Mouse (Mus musculus): ENCODE data around the gene Gps2. TPM values are rescaled to one million over a fixed set of nuclear protein-coding genes. Genes with fewer than 3 reads are reported as not detected.

The Gps2 gene
- 100 to 1,000 TPM in 2 of 3 experiments, 10 to 100 TPM in 1; 91.9 to 128 (median 122) TPM for polyA plus RNA-seq (2017; shearing (Covaris generic))

- ATAC-seq, result peak; percentile 91
These were observed at the start of gene Gps2 for GRCm38 (mm10) chr11:69913554-69914371. Gene Gps2, plus strand, starts transcription at chr11:69913888.

- no peak for ATAC-seq
These were observed 49.4 kb upstream of the Gps2 start for GRCm38 (mm10) chr11:69864138-69864860.

- ATAC-seq, result no peak
These were observed 48.1 kb upstream of the Gps2 start for GRCm38 (mm10) chr11:69865561-69865960.

GRCm38 (mm10) chr11:69867335-69867734 lies 46.4 kb upstream of the Gps2 start:
- no peak for ATAC-seq

- ATAC-seq, result no peak
These were observed 43.2 kb upstream of the Gps2 start for GRCm38 (mm10) chr11:69870289-69871069.

DNA sequence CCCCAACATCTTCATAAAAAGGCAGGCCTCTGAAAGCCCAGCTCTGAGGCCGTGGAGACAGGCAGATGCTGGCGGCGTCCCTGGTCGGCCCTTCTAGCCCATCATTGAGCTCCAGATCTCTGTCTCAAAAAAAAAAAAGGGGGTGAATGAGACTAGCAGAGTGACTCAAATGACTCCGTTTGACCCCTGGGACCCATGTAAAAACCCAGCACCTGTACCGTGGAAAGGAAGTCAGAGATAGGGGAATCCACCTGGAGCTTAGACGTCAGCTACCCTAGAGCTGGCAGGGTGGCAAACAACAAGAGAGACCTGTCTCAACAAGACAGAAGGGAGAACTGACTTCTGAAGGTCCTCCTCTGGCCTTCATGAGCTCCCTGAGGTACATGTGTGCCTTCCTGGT lies 41.9 kb upstream of the Gps2 start:
- ATAC-seq, result no peak

DNA sequence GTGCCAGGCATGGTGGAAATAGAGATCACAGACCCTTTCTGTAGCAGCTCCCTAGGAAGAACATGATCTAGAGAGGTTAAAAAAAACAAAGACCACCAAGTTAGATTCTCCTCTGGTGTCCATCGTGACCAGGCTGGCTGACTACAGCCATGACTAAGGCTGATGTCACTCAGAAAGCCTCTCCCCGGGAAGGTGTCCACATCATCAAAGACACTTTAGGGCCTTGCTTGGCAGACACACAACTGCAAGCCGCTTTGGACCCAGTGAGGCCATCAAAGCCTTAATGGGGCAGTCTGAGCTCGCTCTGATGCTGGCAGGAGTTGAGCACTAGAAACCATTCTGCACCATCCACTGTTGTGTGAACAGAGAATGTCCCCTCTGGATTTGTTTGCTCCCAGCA lies 41.2 kb upstream of the Gps2 start:
- no peak for ATAC-seq

DNA sequence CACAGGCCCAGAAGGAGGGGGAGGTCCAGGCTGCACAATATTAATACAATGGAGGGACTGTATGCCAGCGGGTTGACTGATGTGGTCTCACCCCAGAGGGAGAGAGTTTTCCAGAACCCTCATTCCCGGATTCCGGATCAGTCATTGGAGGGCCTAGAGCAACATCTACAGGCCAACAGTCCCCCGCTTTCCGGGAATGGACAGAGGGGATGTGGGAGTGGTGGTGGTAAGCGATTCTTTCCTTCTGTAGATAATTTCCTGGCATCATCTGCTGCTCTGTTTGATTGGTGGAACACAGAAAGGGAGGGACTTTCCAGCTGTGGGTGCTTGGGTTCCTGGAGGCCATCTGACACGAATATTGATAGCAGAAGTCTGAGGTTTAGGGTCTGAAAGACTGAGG lies 37.5 kb upstream of the Gps2 start:
- ATAC-seq, result peak; percentile 42

DNA sequence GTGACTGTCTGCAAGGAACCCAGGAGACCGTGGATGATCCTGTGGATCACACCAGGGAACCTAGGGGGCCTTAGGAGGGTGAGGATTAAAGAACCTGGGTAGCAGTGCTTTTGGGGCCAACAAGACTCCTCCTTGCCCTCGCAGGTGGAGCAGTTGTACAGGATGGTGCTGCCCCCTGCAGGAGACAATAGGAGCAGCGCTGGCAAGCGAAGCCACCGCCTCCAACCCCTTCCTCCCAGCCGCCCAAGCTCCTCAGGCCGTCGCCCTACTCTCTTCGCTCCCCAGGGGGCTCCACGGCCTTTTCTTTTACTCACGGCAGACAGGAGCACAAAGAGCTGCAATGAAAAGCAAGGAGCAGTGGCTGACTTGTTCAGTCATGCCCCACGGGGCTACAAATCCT lies 36.8 kb upstream of the Gps2 start:
- ATAC-seq, result peak; percentile 60

DNA sequence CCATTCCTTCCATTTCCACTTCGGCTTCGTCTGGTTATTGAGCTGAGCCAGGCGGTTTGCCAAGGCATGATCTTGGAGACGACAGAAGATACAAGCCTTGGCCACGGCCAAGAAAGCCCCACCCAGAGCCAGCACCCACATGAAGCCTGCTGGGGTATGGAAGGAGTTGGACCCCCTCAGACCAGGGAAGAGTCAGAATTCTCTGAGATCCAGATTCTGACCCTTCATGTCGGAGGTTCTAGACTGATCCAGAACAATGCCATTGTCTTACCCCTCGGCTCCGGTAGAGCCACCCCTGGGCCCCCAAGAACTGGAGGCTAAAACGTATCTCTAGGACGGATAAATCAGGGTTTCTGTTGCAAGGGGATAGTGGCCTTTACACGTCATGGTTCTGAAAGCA lies 35.8 kb upstream of the Gps2 start, which contains the start of gene Tmem95:
Gene Tmem95 (minus strand): TSS at position 141 of the 400 bp plus-strand sequence.
- ATAC-seq, result no peak

DNA sequence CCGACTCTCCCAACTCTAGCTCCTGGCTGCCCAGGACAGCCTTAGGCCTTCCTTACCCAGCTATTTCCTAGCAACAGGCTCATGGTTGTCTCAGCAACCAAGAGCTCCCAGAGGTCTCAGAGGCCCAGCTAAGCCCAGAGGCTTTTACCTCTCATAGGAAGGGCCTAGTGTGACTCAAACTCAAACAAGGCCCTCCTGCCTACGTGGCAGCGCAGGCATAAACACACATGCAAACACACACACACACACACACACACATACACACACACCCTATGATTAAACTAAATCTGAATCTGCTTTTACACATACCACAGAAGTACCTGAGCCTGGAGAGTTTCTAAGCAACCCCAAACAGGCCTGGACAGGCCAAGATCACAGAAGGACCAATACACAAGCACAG lies 35.3 kb upstream of the Gps2 start:
- ATAC-seq, result no peak

- ATAC-seq, result no peak
These were observed 34.7 kb upstream of the Gps2 start for GRCm38 (mm10) chr11:69878952-69879351.

DNA sequence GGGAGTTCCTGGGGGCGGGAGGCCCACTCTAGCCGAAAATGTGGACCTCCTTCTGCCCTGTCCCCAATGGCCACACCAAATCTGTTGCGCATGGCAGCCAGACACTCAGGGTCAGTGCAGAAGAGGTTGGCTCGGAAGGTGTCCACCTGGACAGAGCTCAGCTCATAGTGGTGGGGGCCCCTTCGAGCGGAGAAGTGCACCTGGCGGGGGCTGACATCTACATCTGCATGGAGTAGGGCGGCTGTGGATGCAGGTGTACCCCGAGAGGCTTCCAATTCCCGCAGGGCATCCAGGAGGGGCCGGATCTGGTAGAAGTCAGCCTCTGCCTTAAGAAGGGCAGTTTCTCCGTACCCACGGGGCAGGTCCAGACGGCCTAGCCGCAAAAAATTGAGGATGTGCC lies 34.0 kb upstream of the Gps2 start:
- ATAC-seq, result no peak

DNA sequence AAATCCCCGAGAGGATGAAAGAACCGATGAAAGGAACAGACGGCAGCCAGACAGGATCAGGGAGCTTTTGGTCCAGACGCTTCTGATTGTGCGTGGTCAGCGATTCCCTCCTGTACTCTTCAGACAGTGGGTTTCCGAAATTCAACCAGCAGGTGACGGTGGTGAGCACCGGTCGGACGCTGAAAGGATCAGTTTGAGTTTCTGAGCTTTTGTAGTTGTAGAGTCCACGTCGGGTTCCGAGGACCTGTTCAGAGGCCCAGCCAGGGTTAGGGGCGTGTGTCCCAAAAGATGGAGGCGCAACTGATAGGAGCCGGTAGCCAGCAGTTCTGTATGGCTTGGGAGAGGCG lies 33.2 kb upstream of the Gps2 start:
- peak; percentile 33 for ATAC-seq

DNA sequence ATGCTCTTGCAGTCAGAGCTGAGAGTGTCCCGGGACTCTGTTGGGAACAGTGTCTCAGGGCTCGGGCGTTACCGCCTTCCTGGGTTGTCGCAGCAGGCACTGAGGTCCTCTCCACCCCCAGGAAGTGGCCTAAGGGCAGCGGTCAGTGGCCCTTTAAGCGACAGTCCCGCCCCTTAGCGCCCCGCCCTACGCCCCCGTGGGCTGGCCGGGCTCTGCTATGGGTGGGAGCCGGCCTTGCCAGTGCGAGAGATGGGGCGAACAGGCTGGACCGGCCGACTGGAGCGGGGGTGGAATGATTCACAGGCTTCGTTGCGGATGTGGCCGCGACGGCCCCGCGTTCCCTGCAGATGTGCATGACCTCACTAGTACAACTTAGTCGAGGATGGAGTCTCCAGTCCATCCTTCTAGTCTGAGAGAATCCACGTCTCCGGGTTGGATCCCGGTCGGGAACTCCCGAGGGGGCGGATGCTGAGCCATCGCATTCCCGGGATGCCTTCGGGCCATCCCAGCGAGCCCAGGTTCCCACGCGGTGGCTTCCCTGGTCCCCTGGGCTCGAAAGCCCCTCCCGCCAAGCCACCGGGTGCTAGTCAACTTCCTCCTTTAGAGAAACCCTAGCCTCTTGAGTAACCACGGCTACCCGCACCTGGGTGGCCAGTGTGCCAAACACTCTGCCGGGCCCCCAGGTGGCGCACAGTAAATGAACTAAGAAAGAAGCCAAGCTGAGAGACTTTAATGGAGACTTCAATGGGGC lies 32.7 kb upstream of the Gps2 start, which contains the start of gene Kctd11:
Gene Kctd11 (minus strand): TSS at position 554 of the 751 bp plus-strand sequence.
- peak; percentile 54 for ATAC-seq

DNA sequence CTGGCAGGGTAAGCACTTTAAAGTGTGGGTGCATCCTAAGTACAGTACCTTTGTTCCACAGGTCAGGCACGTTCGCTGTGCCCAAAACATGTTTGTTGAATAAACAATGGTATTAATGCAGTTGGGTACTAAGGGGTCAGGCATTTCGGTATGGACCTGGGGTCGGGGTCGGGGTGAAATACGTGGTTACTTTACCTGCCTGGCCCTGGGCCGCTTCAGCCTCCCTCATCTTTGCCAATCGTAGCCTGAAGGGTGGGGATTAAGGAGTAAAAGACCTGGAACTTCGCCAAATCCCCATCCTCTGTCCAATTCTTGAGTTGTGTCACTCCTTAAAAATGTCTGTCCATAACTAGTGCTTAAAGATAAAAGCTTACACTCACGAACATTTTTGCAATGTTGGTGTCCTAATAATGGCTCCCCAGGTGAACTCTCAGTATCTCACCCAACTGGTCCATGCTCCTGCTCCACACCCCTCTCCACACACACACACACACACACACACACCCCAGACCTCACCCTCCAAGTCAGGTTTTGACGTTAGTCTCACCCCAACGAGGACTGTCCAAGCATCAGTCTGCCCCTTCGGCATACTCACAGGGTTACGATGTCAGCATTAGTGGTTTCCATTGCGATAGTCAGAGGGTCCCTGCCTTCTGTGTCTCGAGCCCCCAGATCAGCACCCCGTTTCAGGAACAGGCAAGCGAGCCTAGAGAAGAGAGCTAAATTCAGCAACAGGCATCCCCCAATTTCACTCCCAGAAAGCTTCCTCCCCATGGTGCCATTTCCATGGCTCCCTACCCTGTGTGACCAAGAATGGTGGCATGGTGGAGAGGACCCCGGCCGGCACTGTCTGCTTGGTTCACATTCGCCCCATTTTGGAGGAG lies 31.7 kb upstream of the Gps2 start:
- no peak for ATAC-seq

DNA sequence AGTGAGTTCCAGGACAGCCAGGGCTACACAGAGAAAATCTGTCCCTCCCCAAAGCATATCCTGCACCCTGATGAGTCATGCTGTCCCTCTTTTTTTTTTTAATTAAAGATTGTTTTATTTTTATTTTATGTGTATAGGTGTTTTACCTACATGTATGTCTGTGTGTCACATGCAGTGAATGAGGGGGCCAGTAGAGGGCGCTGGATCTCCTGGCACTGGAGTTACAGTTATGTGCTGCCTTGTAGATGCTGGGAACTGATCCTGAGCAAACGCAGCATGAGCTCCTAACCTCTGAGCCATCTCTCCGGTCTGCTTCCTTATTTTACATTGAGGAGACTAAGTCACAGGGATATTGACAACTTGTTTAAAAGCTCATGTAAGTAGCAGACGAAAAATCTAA lies 30.6 kb upstream of the Gps2 start:
- no peak for ATAC-seq

- no peak for ATAC-seq
These were observed 30.0 kb upstream of the Gps2 start for GRCm38 (mm10) chr11:69883527-69884151.

DNA sequence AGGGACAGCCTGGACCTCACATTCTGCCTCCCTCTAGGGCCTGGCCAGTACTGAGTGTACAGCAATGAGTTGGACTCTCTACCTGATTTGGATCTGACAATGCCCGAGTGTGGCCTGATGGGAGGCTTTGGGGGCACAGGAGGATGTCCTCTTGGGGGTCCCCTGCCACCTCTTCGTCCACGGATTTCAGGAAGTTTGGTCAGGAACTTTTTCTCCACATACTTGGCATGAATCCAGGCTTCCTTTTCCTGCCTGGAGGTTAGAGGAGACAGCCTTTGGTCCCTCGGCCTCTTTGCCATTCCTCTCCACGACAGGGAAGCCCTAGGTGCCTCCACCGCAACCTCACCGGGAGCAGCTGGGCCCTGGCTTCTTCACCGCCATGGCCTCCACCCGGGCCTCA lies 29.4 kb upstream of the Gps2 start:
- ATAC-seq, result no peak

DNA sequence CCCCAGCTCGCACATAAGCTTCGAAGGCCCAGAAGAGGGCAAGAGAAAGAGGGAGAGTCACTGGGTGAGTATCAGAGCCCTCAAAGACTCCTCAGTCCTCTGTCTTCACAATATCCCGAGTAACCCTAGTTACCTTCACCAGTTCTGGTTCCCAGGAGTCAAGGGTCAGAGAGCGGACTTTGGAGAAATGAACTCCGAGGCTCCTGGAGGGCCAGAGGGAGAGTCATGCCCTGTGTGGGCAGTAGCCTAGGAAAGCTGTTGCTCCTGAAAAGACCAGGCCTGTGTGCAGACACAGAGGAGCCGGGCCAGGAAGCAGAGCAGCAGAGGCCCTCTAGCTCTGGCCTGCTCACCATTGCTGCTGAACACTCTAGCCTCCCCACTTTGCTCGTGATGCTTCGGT lies 29.0 kb upstream of the Gps2 start:
- ATAC-seq, result no peak

All from inflammation-experienced regulatory T-cells, adult 6 months (primary cell).